Mouse (Mus musculus) heart, postnatal 0 days (tissue): ENCODE results near the gene Gm21887. TPM values are rescaled to one million over a fixed set of nuclear protein-coding genes. Genes with fewer than 3 reads are reported as not detected.
"Not testable (repeated sequence)": the region's sequence is repeated elsewhere in the genome, so short reads cannot be mapped to it uniquely, and the experiment has no call there.

Experiments
- ATAC-seq: fragments of 200-750 bp; cut with Nextera tagmentation; 2 replicates; pipeline ENCODE4 v1.8.0; 2017; ENCODE audit warnings: low read depth, moderate number of reproducible peaks, moderate library complexity; ENCODE audit not compliant: insufficient read depth
- DNase-seq: peaks from one replicate; pipeline ENCODE4 v3.0.0-alpha.2; 2016; ENCODE audit warnings: low spot score
- H3K27ac ChIP-seq: fragments of 300-500 bp; sonication (generic); 2 replicates; pipeline ENCODE4 v1.5.1; 2014; ENCODE audit warnings: low read depth, mild to moderate bottlenecking
- H3K27me3 ChIP-seq: fragments of 300-500 bp; sonication (generic); 2 replicates; pipeline ENCODE4 v1.6.1; 2014; ENCODE audit warnings: low read length, mixed read lengths; ENCODE audit not compliant: control insufficient read depth, insufficient read depth
- H3K36me3 ChIP-seq: fragments of 300-500 bp; sonication (generic); replicated peaks from 2 replicates; pipeline ENCODE4 v1.6.1; 2014; ENCODE audit warnings: low read length, mixed read lengths; ENCODE audit not compliant: control insufficient read depth, insufficient read depth
- H3K4me1 ChIP-seq: fragments of 300-500 bp; sonication (generic); 2 replicates; pipeline ENCODE4 v1.6.1; 2014; ENCODE audit warnings: antibody characterized with exemption; ENCODE audit not compliant: control insufficient read depth, insufficient read depth
- H3K4me2 ChIP-seq: fragments of 300-500 bp; sonication (generic); 2 replicates; pipeline ENCODE4 v1.6.1; 2014; ENCODE audit warnings: low read depth, mild to moderate bottlenecking, low read length, moderate library complexity
- H3K4me3 ChIP-seq: fragments of 300-500 bp; sonication (generic); 2 replicates; pipeline ENCODE4 v1.5.1; 2014; ENCODE audit warnings: low read depth, low read length
- H3K9ac ChIP-seq: fragments of 300-500 bp; sonication (generic); replicated peaks from 2 replicates; pipeline ENCODE4 v1.6.1; 2014; ENCODE audit warnings: low read depth, low read length, mixed read lengths
- H3K9me3 ChIP-seq: fragments of 300-500 bp; sonication (generic); replicated peaks from 2 replicates; pipeline ENCODE4 v1.6.1; 2016; ENCODE audit warnings: low read length; ENCODE audit not compliant: control insufficient read depth
- WGBS: fragments of 180-500 bp; shearing (Covaris S2); extraction: QIAGEN DNeasy Blood & Tissue Kit; methylation state at CpG from one replicate; pipeline ENCODE4 v1.1.7; 2014; 5-methylcytosine and 5-hydroxymethylcytosine counted together
- polyA plus RNA-seq: library from polyadenylated mRNA; unstranded; fragments of >200 nt; fragmentation: Nextera tagmentation; extraction: Ambion mirVana; gene quantifications from 2 replicates; pipeline ENCODE4 v1.2.1, GENCODE M21; 2015
- total RNA-seq: library from RNA; depleted of rRNA; stranded (reverse); fragments of >200 nt; gene quantifications from 2 replicates; pipeline ENCODE4 v1.2.3, GENCODE M21; 2014; ENCODE audit warnings: low replicate concordance

Gm21887 gene
- total and polyA plus RNA-seq, 2 experiments from 2014 or later = 0.88 to 32.6 TPM

GRCm38 (mm10) chrX:169986519-169987367 is 22.7 kb upstream of the Gm21887 start:
- H3K9ac ChIP-seq = not testable (repeated sequence)
- peaks cover 36% of the 10 kb centered on the region for H3K9me3 ChIP-seq

GRCm38 (mm10) chrX:169987368-169987837 is 22.1 kb upstream of the Gm21887 start:
- Histone ChIP-seq H3K36me3 (peaks cover 29% of the 10 kb centered on the region), H3K27me3 (peaks cover 24% of the 10 kb centered on the region; the same call in 1 of the 2 replicates), H3K9me3 (peaks cover 37% of the 10 kb centered on the region), H3K4me3 (peak overlapping the region; percentile 2; the same call in 1 of the 2 replicates)
- DNase-seq (peak; percentile 7), ATAC-seq (0 out of 2 replicates have a peak, but pooled peaks have one; percentile 3)
- 73% methylated on average over 28 of the region's 28 CpGs for WGBS
- H3K4me1 ChIP-seq, H3K4me2 ChIP-seq, H3K27ac ChIP-seq, H3K9ac ChIP-seq: not testable (repeated sequence)

More at GRCm38 (mm10) chrX:169986519-169987367, 22.7 kb upstream of the Gm21887 start:
- Histone ChIP-seq H3K4me3 (peak overlapping the region; percentile 28), H3K27ac (peak overlapping the region; percentile 3; the same call in 1 of the 2 replicates), H3K27me3 (peaks cover 31% of the 10 kb centered on the region; the same call in 1 of the 2 replicates), H3K4me2 (peak overlapping the region; percentile 48), H3K36me3 (peaks cover 29% of the 10 kb centered on the region)
- H3K4me1 ChIP-seq = not testable (repeated sequence)
- WGBS = 33% methylated on average over 51 of the region's 51 CpGs
- ATAC-seq = peak; percentile 78
- peak; percentile 7 for DNase-seq

- H3K4me3 ChIP-seq, H3K4me1 ChIP-seq, H3K9ac ChIP-seq, H3K27ac ChIP-seq, DNase-seq, H3K4me2 ChIP-seq: not testable (repeated sequence)
- H3K9me3 ChIP-seq = peaks cover 46% of the 10 kb centered on the region
- peak; percentile 5 for ATAC-seq
- H3K27me3 ChIP-seq = peaks cover 12% of the 10 kb centered on the region; the same call in 1 of the 2 replicates
- H3K36me3 ChIP-seq = peaks cover 29% of the 10 kb centered on the region
- 78% methylated on average over 56 of the region's 56 CpGs for WGBS
Observed at GRCm38 (mm10) chrX:169988571-169989218, 20.8 kb upstream of the Gm21887 start.

- not testable (repeated sequence) for H3K9ac ChIP-seq, H3K4me1 ChIP-seq, H3K27ac ChIP-seq, H3K4me3 ChIP-seq, H3K4me2 ChIP-seq, DNase-seq, H3K27me3 ChIP-seq
- Histone ChIP-seq H3K36me3 (peaks cover 28% of the 10 kb centered on the region), H3K9me3 (peaks cover 46% of the 10 kb centered on the region)
- peak; percentile 6 for ATAC-seq
- 62% methylated on average over 8 of the region's 8 CpGs for WGBS
Observed at GRCm38 (mm10) chrX:169989219-169989595, 20.3 kb upstream of the Gm21887 start.

GRCm38 (mm10) chrX:169989691-169990631 is 19.5 kb upstream of the Gm21887 start:
- Histone ChIP-seq H3K4me3 (peak overlapping the region; percentile 4; the same call in 1 of the 2 replicates), H3K9me3 (peaks cover 47% of the 10 kb centered on the region), H3K36me3 (peaks cover 20% of the 10 kb centered on the region), H3K4me2 (peak overlapping the region; percentile 30)
- not testable (repeated sequence) for DNase-seq, H3K4me1 ChIP-seq, H3K27ac ChIP-seq, H3K9ac ChIP-seq, H3K27me3 ChIP-seq
- 65% methylated on average over 56 of the region's 56 CpGs for WGBS
- ATAC-seq = peak; percentile 6

- 39% methylated on average over 27 of the region's 28 CpGs for WGBS
- not testable (repeated sequence) for H3K4me3 ChIP-seq, H3K9ac ChIP-seq, DNase-seq, H3K4me1 ChIP-seq, H3K27me3 ChIP-seq
- Histone ChIP-seq H3K36me3 (peaks cover 14% of the 10 kb centered on the region), H3K27ac (peak overlapping the region; percentile 54), H3K9me3 (peaks cover 51% of the 10 kb centered on the region), H3K4me2 (peak overlapping the region; percentile 13; the same call in 1 of the 2 replicates)
- peak; percentile 45; the same call in 1 of the 2 replicates for ATAC-seq
Observed at GRCm38 (mm10) chrX:169991128-169991873, 18.2 kb upstream of the Gm21887 start.

GRCm38 (mm10) chrX:169992086-169992930 is 17.2 kb upstream of the Gm21887 start:
- H3K4me1 ChIP-seq, H3K4me2 ChIP-seq, ATAC-seq, H3K4me3 ChIP-seq, DNase-seq, H3K9ac ChIP-seq, H3K27me3 ChIP-seq, H3K27ac ChIP-seq: not testable (repeated sequence)
- WGBS = 55% methylated on average over 15 of the region's 15 CpGs
- Histone ChIP-seq H3K36me3 (peaks cover 13% of the 10 kb centered on the region), H3K9me3 (peaks cover 49% of the 10 kb centered on the region)
